Mouse (Mus musculus) G1E (cell line): ENCODE data around the gene Ecm1. TPM values are rescaled to one million over a fixed set of nuclear protein-coding genes. Genes with fewer than 3 reads are reported as not detected.

ENCODE experiments used
- ATAC-seq: 2 replicates; pipeline ENCODE4 v1.8.0; 2016; ENCODE audit warnings: mild to moderate bottlenecking; ENCODE audit not compliant: insufficient number of reproducible peaks, poor library complexity, low FRiP score, severe bottlenecking; ENCODE audit errors: extremely low read depth
- DNase-seq: peaks from one replicate; pipeline ENCODE4 v3.0.0; 2012; ENCODE audit warnings: low spot score
- H3K27me3 ChIP-seq: 2 replicates; pipeline ENCODE4 v1.6.1; 2012; ENCODE audit warnings: mild to moderate bottlenecking, low read length, inconsistent platforms; ENCODE audit not compliant: insufficient read depth
- H3K36me3 ChIP-seq: replicated peaks from 2 replicates; pipeline ENCODE3; 2012; ENCODE audit warnings: mild to moderate bottlenecking, inconsistent platforms
- H3K4me1 ChIP-seq: 2 replicates; pipeline ENCODE4 v1.6.1; 2012; ENCODE audit warnings: low read depth, low read length, inconsistent platforms, mixed read lengths; ENCODE audit not compliant: insufficient read depth
- H3K4me3 ChIP-seq: 2 replicates; pipeline ENCODE4 v1.5.1; 2012; ENCODE audit warnings: low read depth, mild to moderate bottlenecking, inconsistent platforms, low read length, moderate library complexity, mixed read lengths
- H3K9me3 ChIP-seq: replicated peaks from 2 replicates; pipeline ENCODE4 v1.6.1; 2012; ENCODE audit warnings: inconsistent platforms
- CTCF ChIP-seq: IDR thresholded peaks from 2 replicates; pipeline ENCODE4 v1.5.1; 2012; ENCODE audit warnings: low read depth, low read length, inconsistent platforms, mixed read lengths
- GATA1 ChIP-seq: IDR thresholded peaks from 2 replicates; pipeline ENCODE4 v1.6.1; 2012; ENCODE audit warnings: borderline replicate concordance, low read length, inconsistent platforms, mixed read lengths
- GATA2 ChIP-seq: IDR thresholded peaks from 2 replicates; pipeline ENCODE4 v1.6.1; 2012; ENCODE audit warnings: low read depth, low read length, inconsistent platforms, borderline replicate concordance
- POLR2AphosphoS5 ChIP-seq: IDR thresholded peaks from 2 replicates; pipeline ENCODE4 v1.6.1; 2012; ENCODE audit warnings: low read depth, low read length, inconsistent platforms; ENCODE audit not compliant: insufficient replicate concordance
- TAL1 ChIP-seq: conservative IDR thresholded peaks from 2 replicates; pipeline ENCODE4 v1.6.1; 2012; ENCODE audit warnings: low read depth, low read length, inconsistent platforms, mixed read lengths
- polyA plus RNA-seq: library from polyadenylated mRNA; stranded (reverse); fragments of >175 nt; gene quantifications from 2 replicates; pipeline ENCODE4 v1.2.3, GENCODE M21; 2012
- total RNA-seq, 2 experiments: library from RNA; stranded (forward) in 1 of 2; stranded (reverse) in 1 of 2; fragments of 200-1000 nt in 1 of 2; fragments of >200 nt in 1 of 2; fragmentation: Nextera tagmentation in 1 of 2; gene quantifications; 2 replicates each; pipeline ENCODE4 v1.2.3; 2014 to 2017

The Ecm1 gene
- total and polyA plus RNA-seq, 3 experiments = 2.4 to 19.5 (median 7.4) TPM

DNA sequence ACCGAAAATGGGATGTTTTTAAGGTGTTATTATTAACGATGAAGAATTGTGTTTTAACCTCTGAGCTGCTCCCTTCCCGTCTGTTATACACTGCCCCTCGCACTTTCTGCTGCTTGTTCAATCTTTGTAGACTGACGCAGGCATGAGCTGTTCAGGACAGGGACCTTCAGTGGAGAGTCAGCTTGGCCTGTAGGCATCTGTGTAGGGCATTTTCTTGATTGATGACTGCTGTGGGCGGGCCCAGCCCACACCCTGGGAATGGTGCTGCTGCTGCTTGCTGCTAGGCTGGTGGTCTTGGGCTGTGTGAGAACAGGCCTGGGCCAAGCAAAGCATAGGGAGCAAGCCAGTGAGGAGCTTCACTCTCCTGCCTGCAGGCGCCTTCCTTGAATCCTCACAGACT lies 8.9 kb downstream of the Ecm1 start:
- Histone ChIP-seq H3K27me3 (no peaks in the 10 kb centered on the region), H3K36me3 (peaks cover 14% of the 10 kb centered on the region), H3K4me1 (peaks cover 64% of the 10 kb centered on the region), H3K4me3 (no peak overlapping the region), H3K9me3 (no peaks in the 10 kb centered on the region)
- no peak for ATAC-seq
- no peak for TF ChIP-seq POLR2AphosphoS5
- TF ChIP-seq GATA1 = no peak
- TF ChIP-seq GATA2 = no peak
- no peak for TF ChIP-seq TAL1
- TF ChIP-seq CTCF = no peak
- no peak for DNase-seq

DNA sequence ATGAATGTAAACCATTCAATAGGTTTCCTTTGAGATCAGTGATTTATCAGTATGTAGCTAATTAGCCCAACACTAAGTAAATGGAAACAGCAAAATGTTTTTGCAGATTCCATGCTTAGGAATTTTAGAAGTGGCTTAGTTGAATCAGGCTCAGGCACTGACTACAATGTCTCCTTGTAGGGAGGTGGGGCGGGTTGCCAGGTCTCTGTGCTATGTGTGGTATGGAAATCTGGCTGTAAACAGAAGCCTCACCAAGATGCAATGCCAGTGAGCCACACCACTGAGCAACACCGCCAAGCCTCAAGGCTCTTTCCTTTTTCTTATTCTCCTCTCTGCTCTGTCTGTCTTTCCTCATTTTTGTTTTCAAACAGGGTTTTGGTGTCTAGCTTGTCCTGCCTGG lies 10.5 kb downstream of the Ecm1 start:
- peaks cover 48% of the 10 kb centered on the region for H3K4me1 ChIP-seq
- no peak for ATAC-seq

DNA sequence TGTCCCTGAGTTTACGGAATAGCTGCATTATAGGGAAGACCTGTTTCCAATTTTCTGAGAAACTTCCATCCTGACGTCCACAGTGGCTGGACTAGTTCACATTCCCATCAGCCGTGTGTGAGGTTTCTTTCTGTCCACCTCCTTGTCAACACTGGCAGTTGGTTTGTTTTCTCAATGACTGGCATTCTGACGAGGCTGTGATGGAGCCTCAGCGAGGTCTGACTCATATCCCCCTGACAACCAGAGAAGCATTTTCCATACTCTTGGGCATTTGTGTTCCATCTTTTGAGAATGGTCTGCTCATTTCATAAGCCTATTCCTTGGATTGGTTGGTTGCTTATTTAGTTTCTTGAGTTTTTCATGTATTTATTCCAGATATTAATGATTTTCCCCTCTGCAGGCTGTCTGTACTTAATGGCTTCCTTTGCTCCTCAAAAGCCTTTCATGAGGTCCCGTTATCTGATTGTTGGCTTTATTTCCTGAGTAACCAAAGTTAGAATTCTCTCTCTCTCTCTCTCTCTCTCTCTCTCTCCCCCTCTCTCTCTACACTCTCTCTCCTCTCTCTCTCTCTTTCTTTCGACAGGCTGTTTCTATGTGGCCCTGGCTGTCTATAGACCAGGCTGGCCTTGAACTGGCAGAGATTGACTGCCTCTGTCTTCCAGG lies 12.5 kb downstream of the Ecm1 start:
- peaks cover 39% of the 10 kb centered on the region for H3K4me1 ChIP-seq
- TF ChIP-seq GATA1 (no peak), POLR2AphosphoS5 (no peak), TAL1 (no peak), CTCF (no peak), GATA2 (no peak)
- no peaks in the 10 kb centered on the region for H3K27me3 ChIP-seq
- DNase-seq = no peak
- no peaks in the 10 kb centered on the region for H3K9me3 ChIP-seq
- ATAC-seq = no peak
- H3K36me3 ChIP-seq = no peaks in the 10 kb centered on the region
- no peak overlapping the region for H3K4me3 ChIP-seq

More for the DNA sequence above, 10.5 kb downstream of the Ecm1 start:
- H3K36me3 ChIP-seq = peaks cover 3% of the 10 kb centered on the region
- TF ChIP-seq POLR2AphosphoS5 = no peak
- TF ChIP-seq TAL1 = no peak
- TF ChIP-seq GATA1 = no peak
- no peak for TF ChIP-seq CTCF
- no peak for TF ChIP-seq GATA2
- H3K9me3 ChIP-seq = no peaks in the 10 kb centered on the region
- no peak for DNase-seq
- H3K4me3 ChIP-seq = no peak overlapping the region
- H3K27me3 ChIP-seq = no peaks in the 10 kb centered on the region

DNA sequence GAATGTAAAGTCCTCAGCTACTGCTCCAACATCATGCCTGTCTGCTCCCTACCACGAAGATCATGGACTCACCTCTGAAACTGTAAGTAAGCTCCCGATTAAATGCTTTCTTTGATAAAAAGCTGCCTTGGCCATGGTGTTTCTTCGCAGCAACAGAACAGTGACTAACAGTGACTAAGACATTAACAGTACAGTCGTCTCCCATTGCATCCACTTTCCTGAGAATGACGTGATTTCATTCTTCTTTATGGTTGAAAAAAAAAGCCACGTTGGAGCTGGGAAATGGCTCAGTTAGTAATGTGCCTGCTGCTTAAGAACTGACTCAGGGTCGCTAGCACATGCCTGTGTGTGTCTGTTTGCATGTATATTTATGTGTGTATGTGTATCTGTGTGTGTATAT lies 13.5 kb downstream of the Ecm1 start:
- ATAC-seq (no peak), DNase-seq (no peak)
- Histone ChIP-seq H3K36me3 (no peaks in the 10 kb centered on the region), H3K27me3 (no peaks in the 10 kb centered on the region), H3K4me1 (peaks cover 40% of the 10 kb centered on the region), H3K4me3 (no peak overlapping the region), H3K9me3 (no peaks in the 10 kb centered on the region)
- TF ChIP-seq CTCF = no peak

DNA sequence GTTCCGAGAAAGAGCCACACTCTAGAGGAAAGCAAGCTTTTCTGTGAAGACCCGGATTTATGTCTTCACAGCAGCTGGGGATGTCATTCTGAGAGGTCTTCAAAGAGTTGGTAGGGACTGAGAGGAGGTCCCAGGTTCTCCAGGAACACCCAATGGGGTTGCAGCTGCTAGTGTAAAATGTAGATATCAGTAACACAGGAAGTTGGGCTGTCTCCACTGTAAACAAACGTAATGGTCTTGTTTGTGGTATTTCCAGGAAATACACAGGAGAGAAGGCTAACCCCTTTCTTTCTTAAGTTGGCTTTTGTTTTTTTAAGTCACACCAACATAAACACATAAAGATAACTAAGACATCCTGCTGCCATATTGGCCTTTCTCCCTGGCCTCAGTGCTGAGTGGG lies 17.0 kb downstream of the Ecm1 start:
- Histone ChIP-seq H3K9me3 (no peaks in the 10 kb centered on the region), H3K4me3 (no peak overlapping the region; the same call in 1 of the 2 replicates), H3K27me3 (no peaks in the 10 kb centered on the region), H3K4me1 (peaks cover 33% of the 10 kb centered on the region), H3K36me3 (no peaks in the 10 kb centered on the region)
- ATAC-seq (no peak), DNase-seq (peak; percentile 54)
- TF ChIP-seq POLR2AphosphoS5 (no peak), GATA1 (no peak), CTCF (no peak), GATA2 (no peak), TAL1 (no peak)

DNA sequence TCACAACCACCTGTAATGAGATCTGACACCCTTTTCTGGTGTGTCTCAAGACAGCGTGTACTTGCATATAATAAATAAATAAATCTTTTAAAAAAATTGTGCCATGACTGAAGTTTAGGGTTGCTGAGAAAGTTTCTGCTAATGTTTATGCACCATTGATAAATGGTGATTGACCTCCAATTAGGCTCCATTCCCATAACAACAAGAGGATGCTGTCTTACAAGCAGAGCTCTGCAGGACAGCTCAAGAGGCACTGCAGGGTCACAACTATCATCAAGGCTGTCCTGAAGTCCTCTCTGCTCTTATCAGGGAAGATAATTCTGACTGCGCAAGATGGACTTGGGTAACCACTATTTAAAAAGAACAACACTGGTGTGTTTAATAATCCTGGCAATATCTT lies 21.2 kb downstream of the Ecm1 start:
- H3K36me3 ChIP-seq = no peaks in the 10 kb centered on the region
- no peaks in the 10 kb centered on the region; the same call in 1 of the 2 replicates for H3K9me3 ChIP-seq

DNA sequence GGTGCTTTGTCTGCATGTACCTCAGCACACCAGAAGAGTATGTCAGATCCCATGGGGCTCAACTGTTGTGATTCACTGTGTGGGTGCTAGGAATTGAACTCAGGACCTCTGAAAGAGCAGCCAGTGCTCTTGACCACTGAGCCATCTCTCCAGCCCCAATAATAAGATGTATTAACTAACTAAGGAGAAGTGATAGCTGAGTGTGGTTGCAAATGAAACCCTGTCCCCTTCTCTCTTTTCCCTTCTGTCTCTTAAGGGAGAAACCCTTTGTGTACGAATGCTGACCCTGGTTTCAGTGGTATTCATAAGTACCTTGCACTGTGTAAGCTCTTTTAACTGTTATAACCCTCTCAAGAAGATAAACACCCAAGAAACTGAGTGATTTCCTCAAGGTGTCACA lies 23.3 kb downstream of the Ecm1 start:
- no peaks in the 10 kb centered on the region for H3K27me3 ChIP-seq
- H3K9me3 ChIP-seq = peaks cover 4% of the 10 kb centered on the region; the same call in 1 of the 2 replicates
- DNase-seq (no peak), ATAC-seq (no peak)
- H3K4me3 ChIP-seq = no peak overlapping the region
- TF ChIP-seq GATA2 (no peak), GATA1 (no peak), CTCF (no peak)
- H3K4me1 ChIP-seq = peaks cover 13% of the 10 kb centered on the region; the same call in 1 of the 2 replicates
- no peaks in the 10 kb centered on the region for H3K36me3 ChIP-seq

More for the DNA sequence above, 21.2 kb downstream of the Ecm1 start:
- ATAC-seq (no peak), DNase-seq (no peak)
- no peaks in the 10 kb centered on the region for H3K27me3 ChIP-seq
- no peak overlapping the region for H3K4me3 ChIP-seq
- TF ChIP-seq GATA2 = no peak
- no peak for TF ChIP-seq CTCF
- no peak for TF ChIP-seq TAL1
- TF ChIP-seq POLR2AphosphoS5 = no peak
- no peak for TF ChIP-seq GATA1
- peaks cover 25% of the 10 kb centered on the region for H3K4me1 ChIP-seq
